In the genomic region with DNA sequence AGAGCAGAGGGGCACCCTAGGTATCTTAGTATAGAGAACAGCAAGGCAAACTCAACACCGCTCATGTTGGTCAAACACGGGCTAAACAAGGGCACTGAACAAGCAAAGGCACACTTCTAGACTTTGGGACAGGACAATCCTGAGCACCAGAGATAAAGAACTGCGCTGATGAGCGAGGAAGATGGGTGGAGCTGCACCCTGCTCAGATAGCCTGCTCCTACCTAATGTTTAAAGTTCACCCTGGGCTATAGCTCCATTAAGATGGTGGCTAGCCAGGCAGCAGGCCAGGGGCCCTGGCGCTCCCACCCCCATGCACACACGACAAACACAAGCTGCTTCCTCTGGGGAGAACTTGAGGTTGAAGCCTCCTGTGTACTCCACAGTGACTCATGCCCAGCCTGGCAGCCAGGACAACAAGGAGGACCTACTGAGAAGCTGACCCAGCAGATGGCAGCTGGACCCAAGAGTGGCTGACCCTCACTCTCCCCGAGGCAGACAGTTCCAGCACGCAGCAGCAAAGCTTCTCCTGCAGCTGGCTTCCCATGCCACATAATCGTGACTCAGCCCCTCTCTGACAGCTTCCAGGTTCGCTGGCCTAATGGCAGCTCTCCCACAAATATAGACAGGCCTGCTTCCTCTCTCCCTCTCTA, we compare ENCODE assay signal across 8 mouse cellular contexts. TPM values are rescaled to one million over a fixed set of nuclear protein-coding genes. Genes with fewer than 3 reads are reported as not detected.
DNase-seq lines count a peak whose midpoint lies in the region; ATAC-seq lines count a peak whose summit lies in the region.

No protein-coding gene starts in this region.

- WGBS in forebrain, embryonic 12.5 days: 82% methylated on average over 10 of the region's 10 CpGs
- 74% methylated on average over 10 of the region's 10 CpGs for WGBS in forebrain, embryonic 16.5 days
- 71% methylated on average over 10 of the region's 10 CpGs for WGBS in midbrain, embryonic 16.5 days

- H3K4me3 ChIP-seq in forebrain, embryonic 12.5 days (replicated peaks): no peak overlapping the region
- no peak overlapping the region for H3K4me3 ChIP-seq in forebrain, embryonic 16.5 days (replicated peaks; ENCODE audit: low read length)
- H3K4me3 ChIP-seq in midbrain, embryonic 16.5 days (ENCODE audit: low read depth, low read length): no peak overlapping the region

- H3K9ac ChIP-seq in forebrain, embryonic 12.5 days: no peak overlapping the region
- H3K9ac ChIP-seq in forebrain, embryonic 16.5 days (replicated peaks; ENCODE audit: low read depth, low read length): no peak overlapping the region
- peak overlapping the region; percentile 14; the same call in 1 of the 2 replicates for H3K9ac ChIP-seq in midbrain, embryonic 16.5 days (ENCODE audit: low read depth, low read length)

- H3K27me3 ChIP-seq in forebrain, embryonic 12.5 days: no peaks in the 10 kb centered on the region
- no peaks in the 10 kb centered on the region for H3K27me3 ChIP-seq in forebrain, embryonic 16.5 days (replicated peaks; ENCODE audit: control insufficient read depth, insufficient read depth, low read length)
- H3K27me3 ChIP-seq in midbrain, embryonic 16.5 days (ENCODE audit: control insufficient read depth, insufficient read depth, low read depth, low read length): no peaks in the 10 kb centered on the region

- peak; percentile 35 to 50 for DNase-seq in right cerebral cortex, adult 2 months (ENCODE audit: low spot score in 2 of 2)
- DNase-seq in right cerebral cortex, postnatal 4 days: no peak
- peak; percentile 33 to 37 for DNase-seq in layer of hippocampus, postnatal 36 days
- DNase-seq in thymus, adult 18-20 months: no peak

- ATAC-seq in forebrain, embryonic 12.5 days (ENCODE audit: low FRiP score): no peak
- no peak for ATAC-seq in forebrain, embryonic 16.5 days
- ATAC-seq in granulocyte monocyte progenitor cell, adult 5-6 weeks (replicated peaks; ENCODE audit: poor library complexity, severe bottlenecking): peak; percentile 39
- no peak for ATAC-seq in midbrain, embryonic 16.5 days

- peaks cover 29% of the 10 kb centered on the region for H3K4me1 ChIP-seq in forebrain, embryonic 12.5 days
- H3K4me1 ChIP-seq in forebrain, embryonic 16.5 days (replicated peaks; ENCODE audit: control insufficient read depth, insufficient read depth, low read length): peaks cover 21% of the 10 kb centered on the region
- H3K4me1 ChIP-seq in midbrain, embryonic 16.5 days (ENCODE audit: control insufficient read depth, insufficient read depth, low read length): peaks cover 23% of the 10 kb centered on the region

- H3K9me3 ChIP-seq in forebrain, embryonic 12.5 days: no peaks in the 10 kb centered on the region
- H3K9me3 ChIP-seq in forebrain, embryonic 16.5 days (ENCODE audit: control insufficient read depth, low read length): no peaks in the 10 kb centered on the region
- H3K9me3 ChIP-seq in midbrain, embryonic 16.5 days (replicated peaks; ENCODE audit: control insufficient read depth, low read length, poor library complexity, severe bottlenecking): no peaks in the 10 kb centered on the region

- H3K4me2 ChIP-seq in forebrain, embryonic 12.5 days: no peak overlapping the region
- no peak overlapping the region for H3K4me2 ChIP-seq in forebrain, embryonic 16.5 days (ENCODE audit: low read length)
- no peak overlapping the region for H3K4me2 ChIP-seq in midbrain, embryonic 16.5 days (ENCODE audit: low read length)

- H3K36me3 ChIP-seq in forebrain, embryonic 12.5 days (replicated peaks): no peaks in the 10 kb centered on the region
- H3K36me3 ChIP-seq in forebrain, embryonic 16.5 days (ENCODE audit: control insufficient read depth, insufficient read depth): no peaks in the 10 kb centered on the region
- H3K36me3 ChIP-seq in midbrain, embryonic 16.5 days (ENCODE audit: control insufficient read depth, insufficient read depth, low read length): no peaks in the 10 kb centered on the region

- 0 out of 2 replicates have a peak overlapping the region, but pooled peaks have one; percentile 13 for H3K27ac ChIP-seq in forebrain, embryonic 12.5 days
- H3K27ac ChIP-seq in forebrain, embryonic 16.5 days (ENCODE audit: low read length): no peak overlapping the region
- no peak overlapping the region for H3K27ac ChIP-seq in midbrain, embryonic 16.5 days (ENCODE audit: low read length)

RNA-seq across cellular contexts. Expression of a gene that starts 21.1 kb away (rescaled TPM):
- polyA plus RNA-seq in forebrain, embryonic 12.5 days (2016; fragmentation: Nextera tagmentation; extraction: Ambion mirVana): 4.6 and 4.7 TPM in 2 replicates
- polyA plus RNA-seq in forebrain, embryonic 16.5 days (2015; fragmentation: Nextera tagmentation; extraction: Ambion mirVana): 2.8 and 4.8 TPM in 2 replicates
- 10.9 and 16.7 TPM in 2 replicates for total RNA-seq in granulocyte monocyte progenitor cell, adult 5-6 weeks (2014; fragmentation: Nextera tagmentation)
- 5.2 and 9.6 TPM in 2 replicates for total RNA-seq in granulocyte monocyte progenitor cell, adult 5-6 weeks (2017)
- 1 to 10 TPM; 3.2 to 4.3 TPM for total RNA-seq in layer of hippocampus, postnatal 36 days (2021)
- 4.4 TPM in 2 replicates for polyA plus RNA-seq in midbrain, embryonic 16.5 days (2015; fragmentation: Nextera tagmentation; extraction: Ambion mirVana)

RNA-seq across cellular contexts. Expression of a gene that starts 28.0 kb away (rescaled TPM):
- not detected in 2 replicates for polyA plus RNA-seq in forebrain, embryonic 12.5 days (2016; fragmentation: Nextera tagmentation; extraction: Ambion mirVana)
- polyA plus RNA-seq in forebrain, embryonic 16.5 days (2015; fragmentation: Nextera tagmentation; extraction: Ambion mirVana): 0.22 TPM in 1 of 2 replicates, not detected in the other
- total RNA-seq in granulocyte monocyte progenitor cell, adult 5-6 weeks (2014; fragmentation: Nextera tagmentation): 1.4 TPM in 1 of 2 replicates, not detected in the other
- total RNA-seq in granulocyte monocyte progenitor cell, adult 5-6 weeks (2017): not detected in 2 replicates
- total RNA-seq in layer of hippocampus, postnatal 36 days (2021): 1 to 10 TPM in 1 of 2 experiments, under 1 TPM in 1; 0.72 to 1.6 TPM
- 1.2 and 1.3 TPM in 2 replicates for polyA plus RNA-seq in midbrain, embryonic 16.5 days (2015; fragmentation: Nextera tagmentation; extraction: Ambion mirVana)

RNA-seq across cellular contexts. Expression of a gene that starts 37.8 kb away (rescaled TPM):
- polyA plus RNA-seq in forebrain, embryonic 12.5 days (2016; fragmentation: Nextera tagmentation; extraction: Ambion mirVana): 0.33 and 0.64 TPM in 2 replicates
- 0.73 and 1.5 TPM in 2 replicates for polyA plus RNA-seq in forebrain, embryonic 16.5 days (2015; fragmentation: Nextera tagmentation; extraction: Ambion mirVana)
- total RNA-seq in granulocyte monocyte progenitor cell, adult 5-6 weeks (2014; fragmentation: Nextera tagmentation): not detected in 2 replicates
- not detected in 2 replicates for total RNA-seq in granulocyte monocyte progenitor cell, adult 5-6 weeks (2017)
- total RNA-seq in layer of hippocampus, postnatal 36 days (2021): 1 to 10 TPM; 1.5 to 2.3 TPM
- 2.3 and 3.1 TPM in 2 replicates for polyA plus RNA-seq in midbrain, embryonic 16.5 days (2015; fragmentation: Nextera tagmentation; extraction: Ambion mirVana)

Comparison
In these comparisons a context has a peak if more than half of its experiments do, and no peak if none do; other contexts are left out.
1. DNase-seq: peak in right cerebral cortex, adult 2 months (2 of 2) and layer of hippocampus, postnatal 36 days (2 of 2); none in right cerebral cortex, postnatal 4 days (single experiment) and thymus, adult 18-20 months (0 of 2).